Mouse (Mus musculus) forebrain, embryonic 16.5 days (tissue): ENCODE measurements around the gene Rasal2. TPM values are rescaled to one million over a fixed set of nuclear protein-coding genes. Genes with fewer than 3 reads are reported as not detected.

Experiments used
- ATAC-seq: fragments of 200-750 bp; cut with Nextera tagmentation; 2 replicates; pipeline ENCODE4 v1.8.0; 2017; ENCODE audit warnings: mild to moderate bottlenecking, moderate library complexity
- H3K27ac ChIP-seq: fragments of 300-500 bp; sonication (generic); 2 replicates; pipeline ENCODE4 v1.5.1; 2014; ENCODE audit warnings: low read length, control low read depth
- H3K27me3 ChIP-seq: fragments of 300-500 bp; sonication (generic); replicated peaks from 2 replicates; pipeline ENCODE4 v1.6.1; 2014; ENCODE audit warnings: low read length; ENCODE audit not compliant: control insufficient read depth, insufficient read depth
- H3K36me3 ChIP-seq: fragments of 300-500 bp; sonication (generic); 2 replicates; pipeline ENCODE4 v1.6.1; 2014; ENCODE audit not compliant: control insufficient read depth, insufficient read depth
- H3K4me1 ChIP-seq: fragments of 300-500 bp; sonication (generic); replicated peaks from 2 replicates; pipeline ENCODE4 v1.6.1; 2014; ENCODE audit warnings: low read length; ENCODE audit not compliant: control insufficient read depth, insufficient read depth
- H3K4me2 ChIP-seq: fragments of 300-500 bp; sonication (generic); 2 replicates; pipeline ENCODE4 v1.6.1; 2014; ENCODE audit warnings: mild to moderate bottlenecking, low read length, control low read depth
- H3K4me3 ChIP-seq: fragments of 300-500 bp; sonication (generic); replicated peaks from 2 replicates; pipeline ENCODE4 v1.5.1; 2014; ENCODE audit warnings: mild to moderate bottlenecking, low read length, control low read depth
- H3K9ac ChIP-seq: fragments of 300-500 bp; sonication (generic); replicated peaks from 2 replicates; pipeline ENCODE4 v1.6.1; 2014; ENCODE audit warnings: low read depth, low read length, control low read depth
- H3K9me3 ChIP-seq: fragments of 300-500 bp; sonication (generic); 2 replicates; pipeline ENCODE4 v1.6.1; 2016; ENCODE audit warnings: low read length; ENCODE audit not compliant: control insufficient read depth
- WGBS: fragments of 180-500 bp; shearing (Covaris S2); extraction: QIAGEN DNeasy Blood & Tissue Kit; methylation state at CpG from one replicate; pipeline ENCODE4 v1.1.7; 2014; 5-methylcytosine and 5-hydroxymethylcytosine counted together
- polyA plus RNA-seq: library from polyadenylated mRNA; unstranded; fragments of >200 nt; fragmentation: Nextera tagmentation; extraction: Ambion mirVana; gene quantifications from 2 replicates; pipeline ENCODE4 v1.2.1, GENCODE M21; 2015

Rasal2 gene
- polyA plus RNA-seq, 1 experiment from 2014 or later, result 37.6 TPM

- Histone ChIP-seq H3K4me3 (no peak overlapping the region), H3K27me3 (no peaks in the 10 kb centered on the region), H3K9me3 (no peaks in the 10 kb centered on the region), H3K4me2 (no peak overlapping the region), H3K4me1 (peaks cover 9% of the 10 kb centered on the region), H3K36me3 (no peaks in the 10 kb centered on the region), H3K9ac (no peak overlapping the region), H3K27ac (no peak overlapping the region)
- ATAC-seq, result no peak
- WGBS, result 87% methylated on average over 4 of the region's 4 CpGs
These were observed 15.2 kb upstream of the Rasal2 start for GRCm38 (mm10) chr1:157427604-157428003.

GRCm38 (mm10) chr1:157426933-157427332 is 14.5 kb upstream of the Rasal2 start:
- ATAC-seq, result no peak
- Histone ChIP-seq H3K4me3 (no peak overlapping the region), H3K9me3 (no peaks in the 10 kb centered on the region), H3K9ac (no peak overlapping the region), H3K4me2 (no peak overlapping the region), H3K27ac (no peak overlapping the region), H3K4me1 (peaks cover 9% of the 10 kb centered on the region), H3K36me3 (no peaks in the 10 kb centered on the region), H3K27me3 (no peaks in the 10 kb centered on the region)
- WGBS, result 79% methylated on average over 1 of the region's 1 CpGs

- Histone ChIP-seq H3K27ac (peak overlapping the region; percentile 63), H3K4me2 (peak overlapping the region; percentile 17; the same call in 1 of the 2 replicates), H3K27me3 (no peaks in the 10 kb centered on the region), H3K36me3 (no peaks in the 10 kb centered on the region), H3K4me3 (no peak overlapping the region), H3K9me3 (no peaks in the 10 kb centered on the region), H3K4me1 (peaks cover 9% of the 10 kb centered on the region), H3K9ac (no peak overlapping the region)
- peak; percentile 93 for ATAC-seq
- WGBS, result 27% methylated on average over 8 of the region's 8 CpGs
These were observed 13.5 kb upstream of the Rasal2 start for GRCm38 (mm10) chr1:157425741-157426427.

GRCm38 (mm10) chr1:157417861-157418260 is 5.5 kb upstream of the Rasal2 start:
- no peak overlapping the region for H3K9ac ChIP-seq
- H3K36me3 ChIP-seq, result no peaks in the 10 kb centered on the region; the same call in 1 of the 2 replicates
- 7% methylated on average over 7 of the region's 7 CpGs for WGBS
- ATAC-seq, result no peak
- no peak overlapping the region for H3K4me2 ChIP-seq
- H3K27ac ChIP-seq, result no peak overlapping the region
- H3K9me3 ChIP-seq, result no peaks in the 10 kb centered on the region
- H3K27me3 ChIP-seq, result no peaks in the 10 kb centered on the region
- peaks cover 7% of the 10 kb centered on the region for H3K4me1 ChIP-seq
- H3K4me3 ChIP-seq, result no peak overlapping the region

- Histone ChIP-seq H3K4me1 (peaks cover 7% of the 10 kb centered on the region), H3K9ac (no peak overlapping the region), H3K9me3 (no peaks in the 10 kb centered on the region), H3K36me3 (no peaks in the 10 kb centered on the region; the same call in 1 of the 2 replicates), H3K4me2 (no peak overlapping the region), H3K4me3 (no peak overlapping the region), H3K27ac (no peak overlapping the region), H3K27me3 (no peaks in the 10 kb centered on the region)
- ATAC-seq, result no peak
- WGBS, result 29% methylated on average over 3 of the region's 3 CpGs
These were observed 5.0 kb upstream of the Rasal2 start for GRCm38 (mm10) chr1:157417414-157417813.

- no peaks in the 10 kb centered on the region; the same call in 1 of the 2 replicates for H3K36me3 ChIP-seq
- no peak overlapping the region for H3K4me2 ChIP-seq
- WGBS, result 87% methylated on average over 2 of the region's 2 CpGs
- no peaks in the 10 kb centered on the region for H3K27me3 ChIP-seq
- H3K9ac ChIP-seq, result no peak overlapping the region
- no peak overlapping the region for H3K27ac ChIP-seq
- H3K4me1 ChIP-seq, result peaks cover 7% of the 10 kb centered on the region
- H3K4me3 ChIP-seq, result no peak overlapping the region
- H3K9me3 ChIP-seq, result no peaks in the 10 kb centered on the region
- no peak for ATAC-seq
These were observed 4.2 kb upstream of the Rasal2 start for GRCm38 (mm10) chr1:157416628-157417027.

- H3K4me2 ChIP-seq, result no peak overlapping the region
- H3K4me1 ChIP-seq, result peaks cover 15% of the 10 kb centered on the region
- no peaks in the 10 kb centered on the region; the same call in 1 of the 2 replicates for H3K36me3 ChIP-seq
- no peak overlapping the region for H3K9ac ChIP-seq
- H3K4me3 ChIP-seq, result no peak overlapping the region
- no peak for ATAC-seq
- WGBS, result 78% methylated on average over 3 of the region's 3 CpGs
- H3K27ac ChIP-seq, result no peak overlapping the region
- H3K9me3 ChIP-seq, result no peaks in the 10 kb centered on the region
- H3K27me3 ChIP-seq, result no peaks in the 10 kb centered on the region
These were observed 3.4 kb upstream of the Rasal2 start for GRCm38 (mm10) chr1:157415771-157416170.

GRCm38 (mm10) chr1:157411711-157412380 is 549 bp downstream of the Rasal2 start:
- peak; percentile 82 for ATAC-seq
- no peaks in the 10 kb centered on the region for H3K36me3 ChIP-seq
- peak overlapping the region; percentile 94 for H3K4me3 ChIP-seq
- peak overlapping the region; percentile 94 for H3K27ac ChIP-seq
- H3K4me1 ChIP-seq, result peaks cover 13% of the 10 kb centered on the region
- H3K27me3 ChIP-seq, result no peaks in the 10 kb centered on the region
- H3K9me3 ChIP-seq, result no peaks in the 10 kb centered on the region
- H3K4me2 ChIP-seq, result peak overlapping the region; percentile 70
- under 1% methylated on average over 63 of the region's 85 CpGs for WGBS
- H3K9ac ChIP-seq, result peak overlapping the region; percentile 85

- ATAC-seq, result no peak
- H3K9me3 ChIP-seq, result no peaks in the 10 kb centered on the region
- peak overlapping the region; percentile 94; the same call in 1 of the 2 replicates for H3K27ac ChIP-seq
- no peaks in the 10 kb centered on the region for H3K27me3 ChIP-seq
- peaks cover 13% of the 10 kb centered on the region for H3K4me1 ChIP-seq
- peak overlapping the region; percentile 94 for H3K4me3 ChIP-seq
- 0% methylated on average over 4 of the region's 4 CpGs for WGBS
- H3K36me3 ChIP-seq, result no peaks in the 10 kb centered on the region
- H3K9ac ChIP-seq, result peak overlapping the region; percentile 85
- peak overlapping the region; percentile 70 for H3K4me2 ChIP-seq
These were observed 1.1 kb downstream of the Rasal2 start for GRCm38 (mm10) chr1:157411341-157411710.
